Mouse (Mus musculus) cortical plate, adult 2 months (tissue): Measurements from ENCODE around the gene Exog. TPM values are rescaled to one million over a fixed set of nuclear protein-coding genes. Genes with fewer than 3 reads are reported as not detected.

Experiments used
- H3K27ac ChIP-seq: fragments of 200-500 bp; 2 replicates; pipeline ENCODE4 v1.5.1; 2012; ENCODE audit warnings: low read length, control low read depth, inconsistent platforms; ENCODE audit not compliant: insufficient read depth
- H3K4me1 ChIP-seq: fragments of 200-500 bp; 2 replicates; pipeline ENCODE4 v1.6.1; 2011; ENCODE audit warnings: low read length; ENCODE audit not compliant: control insufficient read depth, insufficient read depth
- H3K4me3 ChIP-seq: fragments of 200-500 bp; 2 replicates; pipeline ENCODE4 v1.5.1; 2011; ENCODE audit warnings: mild to moderate bottlenecking, low read length, control low read depth; ENCODE audit not compliant: insufficient read depth
- CTCF ChIP-seq: fragments of 200-500 bp; IDR thresholded peaks from 2 replicates; pipeline ENCODE4 v1.5.1; 2011; ENCODE audit warnings: mild to moderate bottlenecking, control low read depth, low read length; ENCODE audit not compliant: insufficient read depth; ENCODE audit errors: extremely low read depth
- POLR2A ChIP-seq: fragments of 200-500 bp; IDR thresholded peaks from 2 replicates; pipeline ENCODE4 v1.6.1; 2011; ENCODE audit warnings: mild to moderate bottlenecking, low read length, control low read depth; ENCODE audit not compliant: insufficient read depth; ENCODE audit errors: extremely low read depth
- polyA plus RNA-seq: library from polyadenylated mRNA; depleted of rRNA; stranded (reverse); fragments of >200 nt; gene quantifications from 2 replicates; pipeline ENCODE4 v1.2.3, GENCODE M21; 2012

The Exog gene
- polyA plus RNA-seq, 1 experiment: 17.9 TPM

GRCm38 (mm10) chr9:119409864-119410263 is 34.9 kb upstream of the Exog start:
- Histone ChIP-seq H3K4me3 (no peak overlapping the region), H3K4me1 (0 out of 2 replicates have a peak, but pooled peaks cover 4% of the 10 kb centered on the region), H3K27ac (no peak overlapping the region)
- TF ChIP-seq CTCF (no peak), POLR2A (no peak)

- no peaks in the 10 kb centered on the region; the same call in 1 of the 2 replicates for H3K4me1 ChIP-seq
- H3K4me3 ChIP-seq: no peak overlapping the region
- H3K27ac ChIP-seq: no peak overlapping the region
- TF ChIP-seq CTCF (no peak), POLR2A (no peak)
Measured at GRCm38 (mm10) chr9:119418025-119418424, 26.7 kb upstream of the Exog start.

GRCm38 (mm10) chr9:119419852-119420438 is 24.8 kb upstream of the Exog start:
- Histone ChIP-seq H3K4me3 (no peak overlapping the region), H3K27ac (no peak overlapping the region), H3K4me1 (peaks cover under 1% of the 10 kb centered on the region; the same call in 1 of the 2 replicates)
- TF ChIP-seq CTCF (no peak), POLR2A (no peak)

GRCm38 (mm10) chr9:119425217-119425975 is 19.3 kb upstream of the Exog start:
- Histone ChIP-seq H3K4me1 (0 out of 2 replicates have a peak, but pooled peaks cover 2% of the 10 kb centered on the region), H3K27ac (no peak overlapping the region), H3K4me3 (no peak overlapping the region)
- TF ChIP-seq POLR2A: no peak
- TF ChIP-seq CTCF: no peak

- TF ChIP-seq CTCF: no peak
- TF ChIP-seq POLR2A: no peak
- H3K27ac ChIP-seq: no peak overlapping the region
- no peak overlapping the region for H3K4me3 ChIP-seq
- 0 out of 2 replicates have a peak, but pooled peaks cover 2% of the 10 kb centered on the region for H3K4me1 ChIP-seq
Measured at GRCm38 (mm10) chr9:119425976-119426415, 18.7 kb upstream of the Exog start.

GRCm38 (mm10) chr9:119426483-119426882 is 18.3 kb upstream of the Exog start:
- TF ChIP-seq POLR2A (no peak), CTCF (no peak)
- H3K4me1 ChIP-seq: 0 out of 2 replicates have a peak, but pooled peaks cover 2% of the 10 kb centered on the region
- H3K27ac ChIP-seq: no peak overlapping the region
- H3K4me3 ChIP-seq: no peak overlapping the region

GRCm38 (mm10) chr9:119430311-119430710 is 14.4 kb upstream of the Exog start:
- TF ChIP-seq POLR2A: no peak
- peak; percentile 93 for TF ChIP-seq CTCF
- Histone ChIP-seq H3K4me1 (no peaks in the 10 kb centered on the region), H3K27ac (no peak overlapping the region), H3K4me3 (no peak overlapping the region)

- H3K4me1 ChIP-seq: no peaks in the 10 kb centered on the region
- no peak for TF ChIP-seq POLR2A
- no peak for TF ChIP-seq CTCF
Measured at GRCm38 (mm10) chr9:119435855-119436254, 8.9 kb upstream of the Exog start.

GRCm38 (mm10) chr9:119438065-119438464 is 6.7 kb upstream of the Exog start:
- Histone ChIP-seq H3K27ac (no peak overlapping the region), H3K4me3 (no peak overlapping the region), H3K4me1 (no peaks in the 10 kb centered on the region)
- TF ChIP-seq CTCF (no peak), POLR2A (no peak)

More at GRCm38 (mm10) chr9:119435855-119436254, 8.9 kb upstream of the Exog start:
- Histone ChIP-seq H3K4me3 (no peak overlapping the region), H3K27ac (no peak overlapping the region)
